Mouse (Mus musculus) thymus, adult 2 months (tissue): ENCODE measurements around the gene D17H6S53E. TPM values are rescaled to one million over a fixed set of nuclear protein-coding genes. Genes with fewer than 3 reads are reported as not detected.

Experiments
- DNase-seq: peaks from one replicate; pipeline ENCODE4 v3.0.0; 2021
- H3K27ac ChIP-seq: fragments of 200-500 bp; 2 replicates; pipeline ENCODE4 v1.5.1; 2012; ENCODE audit warnings: low read length, control low read depth; ENCODE audit not compliant: control insufficient read depth, insufficient read depth
- H3K27me3 ChIP-seq: fragments of 200-500 bp; 2 replicates; pipeline ENCODE4 v1.6.1; 2012; ENCODE audit warnings: mild to moderate bottlenecking, low read length, moderate library complexity, mixed read lengths; ENCODE audit not compliant: control insufficient read depth, insufficient read depth
- H3K36me3 ChIP-seq: fragments of 200-500 bp; 2 replicates; pipeline ENCODE4 v1.6.1; 2012; ENCODE audit warnings: mild to moderate bottlenecking, low read length, moderate library complexity; ENCODE audit not compliant: control insufficient read depth, insufficient read depth
- H3K4me1 ChIP-seq: fragments of 200-500 bp; replicated peaks from 2 replicates; pipeline ENCODE4 v1.6.1; 2012; ENCODE audit warnings: low read length; ENCODE audit not compliant: control insufficient read depth, insufficient read depth
- H3K4me3 ChIP-seq: fragments of 200-500 bp; 2 replicates; pipeline ENCODE4 v1.5.1; 2012; ENCODE audit warnings: mild to moderate bottlenecking, low read length, control low read depth, moderate library complexity; ENCODE audit not compliant: control insufficient read depth, insufficient read depth
- CTCF ChIP-seq: fragments of 200-500 bp; IDR thresholded peaks from 2 replicates; pipeline ENCODE4 v1.5.1; 2012; ENCODE audit warnings: mild to moderate bottlenecking, control low read depth, low read length, moderate library complexity, borderline replicate concordance; ENCODE audit not compliant: control insufficient read depth, poor library complexity, insufficient read depth; ENCODE audit errors: extremely low read depth
- POLR2A ChIP-seq: fragments of 200-500 bp; IDR thresholded peaks from 2 replicates; pipeline ENCODE4 v1.6.1; 2012; ENCODE audit warnings: mild to moderate bottlenecking, low read length, control low read depth, moderate library complexity; ENCODE audit not compliant: control insufficient read depth, poor library complexity, insufficient read depth; ENCODE audit errors: extremely low read depth
- whole genome bisulfite sequencing: fragments of 180-500 bp; shearing (Covaris S2); methylation state at CpG from one replicate; pipeline ENCODE4 v1.1.7; 2018; 5-methylcytosine and 5-hydroxymethylcytosine counted together
- polyA plus RNA-seq: library from polyadenylated mRNA; depleted of rRNA; stranded (reverse); fragments of >200 nt; gene quantifications from 2 replicates; pipeline ENCODE4 v1.2.3, GENCODE M21; 2012

The D17H6S53E gene
- polyA plus RNA-seq, 1 experiment, result 12.9 TPM

DNA sequence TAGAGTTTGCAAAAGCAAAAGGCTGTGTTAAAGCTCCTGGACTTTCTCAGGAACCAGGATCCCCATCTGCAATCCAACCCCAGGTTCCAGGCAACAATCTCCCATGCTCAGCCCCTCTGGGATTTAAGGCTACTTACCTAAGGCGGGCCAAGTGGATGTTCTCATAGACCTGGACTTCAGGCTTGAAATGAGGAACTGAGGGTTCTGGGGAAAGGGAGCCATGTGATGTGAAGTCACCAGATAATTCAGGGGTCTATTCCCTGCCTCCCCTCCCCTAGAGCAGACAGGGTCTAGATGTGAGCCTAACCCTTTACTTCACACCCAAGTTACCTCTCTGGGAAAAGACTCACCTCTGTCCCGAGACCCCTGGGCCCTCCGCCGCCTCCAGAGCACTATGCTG, 45.5 kb upstream of the D17H6S53E start:
- peaks cover 17% of the 10 kb centered on the region; the same call in 1 of the 2 replicates for H3K4me1 ChIP-seq
- 97% methylated on average over 4 of the region's 4 CpGs for WGBS
- no peak for DNase-seq
- H3K27ac ChIP-seq, result no peak overlapping the region
- no peak overlapping the region for H3K4me3 ChIP-seq
- H3K27me3 ChIP-seq, result no peaks in the 10 kb centered on the region; the same call in 1 of the 2 replicates
- TF ChIP-seq POLR2A (no peak), CTCF (no peak)
- H3K36me3 ChIP-seq, result no peaks in the 10 kb centered on the region

DNA sequence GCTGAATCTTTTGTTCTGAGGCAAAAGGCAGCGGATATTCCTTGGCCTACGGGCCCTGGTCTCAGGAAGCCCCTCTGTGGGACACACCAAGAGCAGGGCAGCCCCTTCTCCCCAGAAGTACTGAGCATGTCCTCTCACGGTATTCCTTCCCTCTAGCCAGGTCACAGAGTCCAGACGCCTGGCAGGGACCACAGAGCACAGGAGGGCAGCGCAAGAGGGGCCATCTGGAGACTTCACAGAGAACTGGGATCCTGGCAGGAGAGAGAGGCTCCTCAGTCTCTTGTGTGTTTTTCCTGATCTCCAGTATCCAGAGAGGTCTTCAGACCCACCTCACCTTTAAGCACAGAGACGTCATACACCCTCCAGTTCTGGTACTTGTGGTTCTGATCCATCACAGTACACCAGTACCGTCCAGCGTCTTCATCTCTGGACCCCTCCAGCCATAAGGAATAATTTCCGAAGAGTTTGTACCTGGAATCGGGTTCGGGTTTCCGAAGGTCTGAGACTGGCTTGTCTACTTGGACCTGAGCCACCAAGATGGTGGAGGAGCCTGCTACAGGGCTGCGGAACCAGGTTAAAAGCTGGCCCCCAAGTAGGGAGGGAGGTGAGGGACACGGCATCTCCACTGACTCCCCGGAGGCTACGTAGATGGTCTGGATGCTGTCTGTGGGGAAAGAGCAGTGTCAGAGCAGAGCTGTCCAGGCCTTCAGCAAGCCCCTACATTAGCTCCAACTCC, 43.2 kb upstream of the D17H6S53E start:
- Histone ChIP-seq H3K4me1 (peaks cover 9% of the 10 kb centered on the region; the same call in 1 of the 2 replicates), H3K36me3 (no peaks in the 10 kb centered on the region), H3K27me3 (no peaks in the 10 kb centered on the region; the same call in 1 of the 2 replicates), H3K4me3 (no peak overlapping the region), H3K27ac (no peak overlapping the region)
- TF ChIP-seq POLR2A (no peak), CTCF (no peak)
- WGBS, result 93% methylated on average over 16 of the region's 16 CpGs
- no peak for DNase-seq

DNA sequence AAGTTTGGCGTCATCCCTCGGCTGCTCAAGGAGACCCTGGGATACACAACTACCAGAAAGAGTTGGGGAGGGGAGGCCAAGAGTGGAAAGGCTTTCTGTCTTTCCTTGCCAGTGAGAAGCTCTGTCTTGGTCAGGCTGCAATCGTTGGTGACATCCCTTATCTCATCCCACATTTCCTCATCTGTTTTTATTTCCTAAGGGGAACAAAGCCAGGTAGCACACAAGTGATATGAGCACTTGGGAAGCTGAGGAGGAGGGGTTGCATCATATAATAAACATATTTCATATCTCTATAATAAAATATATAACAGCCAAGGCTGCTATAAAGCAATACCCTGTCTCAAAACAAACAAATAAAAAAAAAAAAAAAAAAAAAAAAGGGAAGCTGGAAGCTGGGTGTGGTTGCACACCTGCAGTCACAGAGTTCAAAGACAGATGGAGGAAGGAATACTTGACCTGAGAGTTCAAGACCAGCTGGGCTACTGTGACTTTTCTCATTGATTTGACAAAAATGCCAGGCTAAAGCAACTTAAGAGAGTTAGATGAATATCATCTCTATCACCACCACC, 42.2 kb upstream of the D17H6S53E start:
- Histone ChIP-seq H3K4me3 (no peak overlapping the region), H3K4me1 (peaks cover 6% of the 10 kb centered on the region; the same call in 1 of the 2 replicates)
- WGBS, result 67% methylated on average over 3 of the region's 3 CpGs

DNA sequence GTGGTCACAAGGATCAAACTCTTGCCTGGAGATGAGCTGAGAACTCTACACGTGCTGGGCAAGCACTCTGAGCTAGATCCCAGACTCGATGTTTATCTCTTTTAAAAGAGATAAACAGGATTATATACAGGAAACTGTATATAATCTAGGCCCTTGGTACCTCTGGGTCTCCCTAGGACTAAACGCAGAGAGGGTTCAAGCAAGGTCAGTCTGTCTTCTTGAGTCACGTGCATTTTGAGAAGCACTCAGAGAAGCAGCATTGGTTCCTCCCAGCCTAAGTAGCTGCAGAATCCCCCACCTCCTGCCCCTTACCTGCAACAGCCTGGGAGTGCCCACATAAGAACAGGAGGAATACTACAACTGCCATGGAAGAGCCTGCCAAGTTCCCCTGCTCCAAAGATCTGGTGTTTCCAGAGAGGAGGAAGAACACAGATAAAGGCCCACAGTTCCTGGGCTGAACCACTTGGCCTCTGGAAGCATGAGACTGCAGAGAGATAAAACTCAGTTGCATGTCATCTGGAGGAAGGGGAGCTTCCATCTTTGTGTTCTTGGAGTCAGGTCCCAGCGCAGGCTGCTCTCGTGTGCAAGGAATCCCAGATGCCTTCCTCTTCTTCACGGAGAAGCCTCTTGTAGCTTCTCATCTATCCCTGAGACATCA, 40.8 kb upstream of the D17H6S53E start, which contains the start of gene Ly6g6f:
TSS of gene Ly6g6f (minus strand) at position 403 of the 658 bp plus-strand sequence.
- 88% methylated on average over 7 of the region's 7 CpGs for WGBS
- no peak within 1 kb of the TSS for H3K27ac ChIP-seq

More for the DNA sequence above, 42.2 kb upstream of the D17H6S53E start:
- H3K27ac ChIP-seq, result no peak overlapping the region
- H3K27me3 ChIP-seq, result no peaks in the 10 kb centered on the region; the same call in 1 of the 2 replicates
- no peak for TF ChIP-seq CTCF
- TF ChIP-seq POLR2A, result no peak
- no peaks in the 10 kb centered on the region for H3K36me3 ChIP-seq
- DNase-seq, result no peak

DNA sequence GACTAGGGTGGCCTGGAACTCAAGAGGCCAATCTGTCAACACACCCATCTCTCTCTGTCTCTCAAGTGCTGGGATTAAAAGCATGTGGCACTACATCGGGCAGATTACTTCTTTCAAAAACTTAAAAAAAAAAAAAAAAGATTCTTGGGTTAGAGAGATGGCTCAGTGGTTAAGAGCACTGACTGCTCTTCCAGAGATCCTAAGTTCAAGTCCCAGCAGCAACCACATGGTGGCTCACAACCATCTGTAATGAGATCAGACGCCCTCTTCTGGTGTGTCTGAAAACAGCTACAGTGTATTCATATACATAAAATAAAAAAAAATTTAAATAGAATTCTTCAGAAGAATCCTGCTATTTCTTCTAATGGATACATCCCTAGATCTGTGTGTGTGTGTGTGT, 38.0 kb upstream of the D17H6S53E start:
- WGBS, result 48% methylated on average over 2 of the region's 2 CpGs
- Histone ChIP-seq H3K27ac (no peak overlapping the region), H3K27me3 (no peaks in the 10 kb centered on the region; the same call in 1 of the 2 replicates), H3K4me3 (no peak overlapping the region), H3K4me1 (peaks cover 9% of the 10 kb centered on the region), H3K36me3 (peaks cover 7% of the 10 kb centered on the region; the same call in 1 of the 2 replicates)
- no peak for DNase-seq
- TF ChIP-seq POLR2A, result no peak

More for the DNA sequence above, 40.8 kb upstream of the D17H6S53E start, which contains the start of gene Ly6g6f:
- TF ChIP-seq CTCF, result no peak
- no peak for TF ChIP-seq POLR2A
- H3K4me3 ChIP-seq, result no peak within 1 kb of the TSS
- H3K36me3 ChIP-seq, result no peaks in the 10 kb centered on the region
- DNase-seq, result no peak
- no peaks in the 10 kb centered on the region; the same call in 1 of the 2 replicates for H3K27me3 ChIP-seq
- peaks cover 4% of the 10 kb centered on the region for H3K4me1 ChIP-seq
